Mouse (Mus musculus) testis, adult 2 months (tissue): ENCODE data around the gene Ccnj.

Experiments
- CTCF ChIP-seq: fragments of 200-500 bp; IDR thresholded peaks from 2 replicates; pipeline ENCODE4 v1.5.1; 2012; ENCODE audit warnings: low read depth, mild to moderate bottlenecking, inconsistent platforms, low read length, moderate library complexity; ENCODE audit not compliant: control insufficient read depth, insufficient read depth, insufficient replicate concordance
- POLR2A ChIP-seq: fragments of 200-500 bp; IDR thresholded peaks from 2 replicates; pipeline ENCODE4 v1.6.1; 2012; ENCODE audit warnings: low read depth, mild to moderate bottlenecking, inconsistent platforms, low read length, moderate library complexity; ENCODE audit not compliant: control insufficient read depth

DNA sequence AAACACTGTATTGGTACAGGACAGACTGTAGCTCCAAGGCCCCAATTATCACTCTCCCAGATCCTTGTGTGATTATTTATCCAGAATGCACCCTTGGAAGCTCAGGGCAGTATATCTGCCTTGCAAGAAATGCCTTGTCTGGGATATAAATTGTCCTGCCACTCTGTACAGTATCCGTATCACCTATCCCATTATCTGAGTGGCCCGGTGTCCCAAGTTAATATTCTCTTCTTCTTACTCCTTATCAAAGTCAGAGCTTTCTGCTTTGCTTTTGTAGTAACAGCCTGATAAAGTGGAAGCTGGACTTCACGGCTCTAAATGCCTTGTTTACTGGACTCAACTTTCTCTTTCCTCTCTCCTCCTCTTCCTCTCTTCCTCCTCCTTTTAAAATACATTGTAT lies 18.3 kb upstream of the Ccnj start:
- no peak for TF ChIP-seq CTCF
- TF ChIP-seq POLR2A, result no peak
